Mouse (Mus musculus) hindbrain, embryonic 10.5 days (tissue): Measurements from ENCODE around the gene Sirt6. TPM values are rescaled to one million over a fixed set of nuclear protein-coding genes. Genes with fewer than 3 reads are reported as not detected.
"Not testable (repeated sequence)": the region's sequence is repeated elsewhere in the genome, so short reads cannot be mapped to it uniquely, and the experiment has no call there.

Experiments used
- DNase-seq: peaks from one replicate; pipeline ENCODE4 v3.0.0-alpha.2; 2017; ENCODE audit warnings: low spot score
- H3K27ac ChIP-seq: fragments of 300-500 bp; sonication (generic); 2 replicates; pipeline ENCODE4 v1.5.1; 2016; ENCODE audit warnings: mild to moderate bottlenecking, moderate library complexity
- H3K27me3 ChIP-seq: fragments of 300-500 bp; sonication (generic); 2 replicates; pipeline ENCODE4 v1.6.1; 2016; ENCODE audit warnings: mild to moderate bottlenecking; ENCODE audit not compliant: poor library complexity, insufficient read depth, severe bottlenecking
- H3K36me3 ChIP-seq: fragments of 300-500 bp; sonication (generic); 2 replicates; pipeline ENCODE4 v1.6.1; 2016; ENCODE audit warnings: mild to moderate bottlenecking, moderate library complexity
- H3K4me1 ChIP-seq: fragments of 300-500 bp; sonication (generic); replicated peaks from 2 replicates; pipeline ENCODE4 v1.6.1; 2016; ENCODE audit warnings: mild to moderate bottlenecking
- H3K4me3 ChIP-seq: fragments of 300-500 bp; sonication (generic); 2 replicates; pipeline ENCODE4 v1.5.1; 2016; ENCODE audit warnings: mild to moderate bottlenecking, moderate library complexity
- H3K9me3 ChIP-seq: fragments of 300-500 bp; sonication (generic); 2 replicates; pipeline ENCODE4 v1.6.1; 2016; ENCODE audit warnings: mild to moderate bottlenecking, moderate library complexity
- WGBS: fragments of 180-500 bp; shearing (Covaris S2); methylation state at CpG from one replicate; pipeline ENCODE4 v1.1.7; 2016; 5-methylcytosine and 5-hydroxymethylcytosine counted together
- polyA plus RNA-seq: library from polyadenylated mRNA; unstranded; fragments of >200 nt; fragmentation: Nextera tagmentation; extraction: Ambion mirVana; gene quantifications from 2 replicates; pipeline ENCODE4 v1.2.1, GENCODE M21; 2016

Sirt6 gene
- 52.5 and 57.3 TPM in 2 replicates for polyA plus RNA-seq

DNA sequence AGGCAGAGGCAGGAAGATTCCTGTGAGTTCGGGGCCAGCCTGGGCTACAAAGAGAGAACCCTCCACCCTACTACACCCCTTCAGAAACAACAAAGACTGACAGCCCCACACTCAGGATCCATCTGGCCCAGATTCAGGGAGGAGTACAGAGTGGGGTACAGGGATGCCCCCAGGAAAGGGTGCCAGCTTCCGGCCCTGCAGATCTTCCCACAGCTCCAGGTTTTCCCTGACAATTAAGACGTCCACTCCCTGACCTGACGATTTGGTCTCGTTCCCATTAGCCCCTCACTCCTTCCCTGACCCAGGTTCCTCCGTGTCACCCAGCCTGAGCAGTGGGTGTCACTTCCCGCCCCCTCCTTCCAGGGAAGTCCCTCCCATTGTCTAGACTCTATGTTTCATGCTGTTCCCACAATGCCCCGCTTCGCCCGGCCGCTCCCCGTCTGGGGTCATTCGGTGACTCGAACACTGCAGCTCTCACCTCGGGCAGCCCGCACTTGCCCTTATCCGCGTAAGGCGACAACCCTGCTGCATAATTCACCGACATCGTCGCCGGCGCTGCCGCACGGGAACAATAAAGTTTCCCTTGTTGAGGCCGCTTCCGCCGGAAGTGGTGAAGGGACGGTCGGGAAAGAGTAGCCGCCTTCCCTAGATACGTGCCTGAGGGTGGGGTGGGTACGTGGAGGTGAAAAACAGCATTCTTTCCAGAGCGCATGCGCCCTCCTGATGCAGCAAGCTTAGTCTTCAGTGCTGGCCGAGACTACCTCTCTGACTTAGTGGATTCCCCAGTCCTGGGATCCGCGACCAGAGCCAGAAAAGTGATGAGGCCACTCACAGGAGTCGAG, at the start of gene Sirt6:
Gene Sirt6, minus strand, starts transcription at position 804 of the 842 bp plus-strand sequence.
- H3K4me3 ChIP-seq: peak within 1 kb of the TSS; percentile 70
- DNase-seq: peak; percentile 93
- WGBS: 6% methylated on average over 40 of the region's 40 CpGs
- H3K9me3 ChIP-seq: no peaks in the 10 kb centered on the region
- peaks cover under 1% of the 10 kb centered on the region; the same call in 1 of the 2 replicates for H3K27me3 ChIP-seq
- peak within 1 kb of the TSS; percentile 92 for H3K27ac ChIP-seq
- peaks cover 27% of the 10 kb centered on the region for H3K4me1 ChIP-seq
- H3K36me3 ChIP-seq: peaks cover 37% of the 10 kb centered on the region

DNA sequence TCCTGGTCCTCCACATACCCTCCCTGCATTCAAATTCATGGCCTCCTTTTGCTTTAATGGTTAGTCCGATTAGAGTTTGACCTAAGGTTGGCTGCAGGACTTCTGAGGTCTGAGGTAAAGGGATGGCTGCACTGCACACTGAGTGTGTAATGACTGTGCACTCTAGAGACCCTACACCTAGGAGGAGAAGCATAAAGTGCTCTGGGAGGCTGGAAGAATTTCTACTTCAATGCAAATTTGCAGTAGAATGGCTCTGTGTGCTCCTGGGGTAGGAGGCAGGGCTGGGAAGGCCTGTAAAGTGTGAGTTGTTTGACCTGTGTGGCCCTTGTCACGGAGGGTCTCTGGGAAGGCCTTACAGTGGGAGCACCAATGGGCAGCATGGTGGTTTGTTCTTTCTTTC, 28.6 kb upstream of the Sirt6 start:
- Histone ChIP-seq H3K9me3 (peaks cover 85% of the 10 kb centered on the region), H3K4me1 (no peaks in the 10 kb centered on the region), H3K36me3 (peaks cover 79% of the 10 kb centered on the region), H3K27me3 (no peaks in the 10 kb centered on the region), H3K27ac (no peak overlapping the region), H3K4me3 (no peak overlapping the region)
- no peak for DNase-seq
- 97% methylated on average over 2 of the region's 2 CpGs for WGBS

DNA sequence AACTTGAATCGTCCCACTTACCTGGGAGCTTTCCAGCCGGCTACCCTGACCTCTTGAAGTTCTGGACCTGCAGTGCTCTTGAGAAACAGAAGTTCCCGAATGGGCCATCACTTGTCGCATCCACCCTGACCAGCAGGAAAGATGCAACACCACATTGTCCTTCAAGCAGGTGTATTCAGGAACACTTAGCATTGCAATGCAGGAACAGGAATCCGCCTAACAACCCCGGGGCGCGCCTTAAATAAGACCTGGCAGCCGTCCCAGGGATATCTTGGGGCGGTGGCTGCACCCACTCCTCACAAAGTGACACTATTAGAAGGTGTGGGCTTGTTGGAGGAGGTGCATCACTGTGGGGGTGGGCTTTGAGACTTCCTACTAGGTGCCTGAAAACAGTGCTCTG, 27.6 kb upstream of the Sirt6 start:
- no peaks in the 10 kb centered on the region for H3K27me3 ChIP-seq
- no peak for DNase-seq
- H3K9me3 ChIP-seq: peaks cover 88% of the 10 kb centered on the region
- no peaks in the 10 kb centered on the region; the same call in 1 of the 2 replicates for H3K4me1 ChIP-seq
- H3K27ac ChIP-seq: no peak overlapping the region
- peaks cover 88% of the 10 kb centered on the region for H3K36me3 ChIP-seq
- no peak overlapping the region for H3K4me3 ChIP-seq
- 96% methylated on average over 10 of the region's 10 CpGs for WGBS

DNA sequence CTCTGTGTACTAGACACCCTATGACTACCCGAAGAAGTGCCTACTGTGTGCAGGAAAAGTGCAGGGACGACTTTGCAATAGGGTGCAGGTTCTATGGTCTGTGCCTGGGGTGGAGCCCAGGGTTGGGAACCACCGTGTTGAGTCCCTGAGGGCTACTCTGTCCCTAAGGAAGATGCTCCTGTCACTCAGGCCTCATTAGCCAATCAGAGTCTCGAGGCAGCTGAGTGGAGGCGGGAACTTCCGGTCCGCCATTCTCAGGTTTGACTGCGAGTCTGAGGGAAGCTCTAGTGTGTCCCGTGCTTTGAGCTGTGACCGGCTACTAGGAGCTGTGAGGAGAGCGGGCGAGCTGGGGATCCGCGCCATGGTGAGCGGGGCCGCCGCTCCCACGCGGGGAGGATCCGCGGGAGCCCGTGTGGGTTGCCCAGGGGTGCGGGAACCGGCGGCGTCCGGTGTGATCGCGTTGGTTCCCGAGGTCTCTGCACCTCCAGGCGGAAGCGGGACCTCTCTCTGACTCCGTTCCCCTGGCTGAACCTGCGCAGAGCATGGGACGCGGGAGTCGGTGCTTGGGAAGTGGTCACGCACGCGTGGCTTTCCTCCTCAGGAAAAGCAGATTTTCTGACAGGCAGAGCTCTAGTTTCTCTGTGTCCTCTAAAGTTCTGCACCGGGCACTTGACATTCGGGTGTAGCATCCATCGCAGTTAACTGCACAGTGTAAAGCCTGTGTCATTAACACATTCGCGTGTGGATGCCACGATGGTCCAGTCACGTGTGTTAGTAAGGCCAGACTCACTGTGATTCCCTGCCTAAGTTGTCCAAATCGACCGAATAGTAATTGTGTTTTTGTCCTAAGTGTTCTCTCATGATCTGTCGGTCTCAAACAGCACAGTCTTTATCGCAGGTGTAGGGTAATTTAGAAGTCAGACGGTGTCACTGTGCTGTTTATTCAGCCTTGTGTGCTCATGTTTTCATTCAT, 21.5 kb upstream of the Sirt6 start, which contains the start of gene Gm10778:
Gene Gm10778, plus strand, starts transcription at position 257 of the 973 bp plus-strand sequence.
- H3K27ac ChIP-seq: peak within 1 kb of the TSS; percentile 91
- WGBS: 4% methylated on average over 37 of the region's 52 CpGs
- peaks cover 37% of the 10 kb centered on the region for H3K9me3 ChIP-seq
- H3K4me1 ChIP-seq, H3K27me3 ChIP-seq: not testable (repeated sequence)
- DNase-seq: peak; percentile 91
- H3K36me3 ChIP-seq: peaks cover 39% of the 10 kb centered on the region
- peak within 1 kb of the TSS; percentile 63 for H3K4me3 ChIP-seq

DNA sequence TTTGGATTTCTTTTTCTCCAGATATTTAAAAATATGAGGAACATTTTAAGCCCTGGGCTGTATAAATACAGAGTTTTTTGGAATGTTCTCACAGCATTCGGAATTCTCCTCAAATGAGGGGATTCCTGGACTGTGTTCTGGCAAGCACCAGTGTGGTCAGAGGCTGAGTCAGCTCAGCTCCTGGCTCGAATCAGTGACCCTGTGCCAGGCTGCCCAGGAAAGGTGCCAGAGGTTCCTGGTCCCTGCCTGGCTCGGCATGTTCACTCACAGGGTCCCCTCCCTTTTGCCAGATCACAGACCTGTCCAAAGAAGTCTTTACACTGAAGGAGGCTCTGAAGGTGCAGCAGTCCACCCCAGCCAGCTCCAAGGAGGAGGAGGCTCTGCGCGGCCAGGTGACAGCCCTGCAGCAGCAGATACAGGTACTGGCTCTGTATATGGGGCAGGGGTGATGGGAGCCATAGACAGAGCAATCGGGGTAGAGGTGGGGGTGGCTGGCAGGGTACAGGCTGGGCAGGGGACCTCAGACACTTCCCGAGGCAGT, 18.5 kb upstream of the Sirt6 start:
- H3K27me3 ChIP-seq: peaks cover 7% of the 10 kb centered on the region; the same call in 1 of the 2 replicates
- WGBS: 88% methylated on average over 7 of the region's 7 CpGs
- DNase-seq: no peak
- H3K4me1 ChIP-seq: peaks cover 35% of the 10 kb centered on the region
- H3K9me3 ChIP-seq: peaks cover 7% of the 10 kb centered on the region
- peaks cover 10% of the 10 kb centered on the region for H3K36me3 ChIP-seq
- H3K27ac ChIP-seq: no peak overlapping the region
- no peak overlapping the region for H3K4me3 ChIP-seq

DNA sequence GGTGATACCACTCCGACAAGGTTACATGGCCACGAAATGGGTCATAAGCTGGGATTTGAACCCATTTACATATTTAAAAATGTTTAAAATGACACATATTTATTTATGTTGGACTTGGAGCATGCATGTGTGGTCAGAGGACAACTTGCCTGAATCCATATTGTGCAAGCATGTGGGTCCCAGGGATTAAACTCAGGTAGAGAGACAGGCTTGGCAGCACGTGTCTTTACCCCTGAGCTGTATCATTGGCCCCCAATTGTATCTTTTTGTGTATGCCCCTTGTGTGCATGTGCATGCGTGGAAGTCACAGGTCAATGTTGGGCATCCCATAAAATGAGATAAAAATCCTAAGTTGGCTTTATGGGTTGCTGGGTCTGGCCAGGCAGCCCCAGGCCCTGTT, 17.8 kb upstream of the Sirt6 start:
- Histone ChIP-seq H3K9me3 (no peaks in the 10 kb centered on the region; the same call in 1 of the 2 replicates), H3K27me3 (peaks cover 7% of the 10 kb centered on the region; the same call in 1 of the 2 replicates), H3K36me3 (peaks cover 3% of the 10 kb centered on the region), H3K4me3 (no peak overlapping the region), H3K27ac (no peak overlapping the region), H3K4me1 (peaks cover 35% of the 10 kb centered on the region)
- 94% methylated on average over 4 of the region's 4 CpGs for WGBS
- DNase-seq: no peak

DNA sequence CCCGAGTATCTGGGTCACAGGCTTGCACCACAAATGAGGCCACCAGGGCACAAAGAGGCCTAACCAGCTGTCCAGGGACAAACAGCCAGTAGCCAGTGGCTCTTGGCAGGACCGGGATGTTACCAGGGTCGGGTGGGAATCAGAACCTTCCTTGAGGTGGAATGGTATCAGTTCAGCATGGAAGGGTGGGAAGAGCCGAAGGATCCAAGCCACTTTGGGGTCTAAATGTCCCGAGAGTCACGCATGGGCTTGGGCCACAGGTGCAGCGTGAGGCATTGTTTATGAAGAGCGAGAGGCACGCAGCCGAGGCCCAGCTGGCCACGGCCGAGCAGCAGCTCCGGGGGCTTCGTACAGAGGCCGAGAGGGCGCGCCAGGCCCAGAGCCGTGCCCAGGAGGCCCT, 17.1 kb upstream of the Sirt6 start:
- Histone ChIP-seq H3K9me3 (no peaks in the 10 kb centered on the region), H3K27me3 (peaks cover 7% of the 10 kb centered on the region; the same call in 1 of the 2 replicates), H3K27ac (no peak overlapping the region), H3K4me1 (peaks cover 35% of the 10 kb centered on the region), H3K36me3 (no peaks in the 10 kb centered on the region), H3K4me3 (peak overlapping the region; percentile 85)
- no peak for DNase-seq
- WGBS: 92% methylated on average over 18 of the region's 18 CpGs

DNA sequence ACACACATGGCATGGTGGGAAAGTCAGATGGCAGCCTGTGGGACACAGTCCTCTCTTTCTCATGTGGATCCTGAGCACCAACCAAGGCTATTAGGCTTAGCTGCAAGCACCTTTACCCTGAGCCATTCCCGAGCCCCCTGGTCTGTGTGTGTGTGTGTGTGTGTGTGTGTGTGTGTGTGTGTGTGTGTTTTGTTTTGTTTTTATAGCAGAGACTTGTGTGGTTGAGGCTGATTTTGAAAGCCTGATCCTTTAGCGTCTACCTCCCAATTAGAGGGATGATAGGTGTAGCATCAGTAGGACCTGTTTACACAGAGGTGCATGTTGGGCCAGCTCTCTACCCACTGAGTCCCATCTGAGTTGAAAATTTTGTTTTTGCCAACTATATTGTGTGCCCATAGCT, 16.6 kb upstream of the Sirt6 start:
- H3K4me1 ChIP-seq: peaks cover 35% of the 10 kb centered on the region
- no peaks in the 10 kb centered on the region for H3K9me3 ChIP-seq
- peak overlapping the region; percentile 94 for H3K27ac ChIP-seq
- DNase-seq: no peak
- 56% methylated on average over 2 of the region's 2 CpGs for WGBS
- peak overlapping the region; percentile 85 for H3K4me3 ChIP-seq
- no peaks in the 10 kb centered on the region for H3K36me3 ChIP-seq
- peaks cover 7% of the 10 kb centered on the region; the same call in 1 of the 2 replicates for H3K27me3 ChIP-seq

DNA sequence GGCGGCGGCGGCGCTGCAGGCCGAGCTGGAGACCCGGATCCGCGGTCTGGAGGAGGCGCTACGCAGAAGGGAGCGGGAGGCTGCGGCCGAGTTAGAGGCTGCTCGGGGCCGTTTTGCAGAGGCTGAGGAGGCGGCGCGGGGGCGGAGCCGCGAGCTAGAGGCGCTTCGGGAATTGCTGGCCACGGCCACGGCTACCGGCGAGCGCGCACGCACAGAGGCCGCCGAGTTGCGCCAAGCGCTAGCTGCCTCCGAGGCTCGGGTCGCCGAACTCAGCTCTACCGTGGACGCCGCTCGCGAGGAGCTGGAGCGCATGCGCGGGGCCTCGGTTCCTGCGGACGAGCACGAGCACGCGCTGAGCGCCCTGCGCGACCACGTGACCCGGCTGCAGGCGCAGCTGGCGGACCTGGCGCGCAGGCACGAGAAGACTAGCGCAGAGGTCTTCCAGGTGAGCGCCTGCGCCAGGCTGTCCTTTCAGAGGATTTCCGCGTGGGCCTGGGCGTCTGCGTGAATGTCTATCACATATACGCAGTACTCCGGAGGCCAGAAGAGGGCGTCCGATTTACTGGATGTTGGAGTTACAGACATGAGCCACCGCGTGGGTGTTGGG, 16.0 kb upstream of the Sirt6 start:
- WGBS: under 1% methylated on average over 75 of the region's 75 CpGs
- H3K9me3 ChIP-seq: no peaks in the 10 kb centered on the region
- peak; percentile 95 for DNase-seq
- H3K36me3 ChIP-seq: no peaks in the 10 kb centered on the region
- peak overlapping the region; percentile 85 for H3K4me3 ChIP-seq
- H3K4me1 ChIP-seq: peaks cover 33% of the 10 kb centered on the region
- H3K27ac ChIP-seq: peak overlapping the region; percentile 94
- peaks cover 7% of the 10 kb centered on the region; the same call in 1 of the 2 replicates for H3K27me3 ChIP-seq

DNA sequence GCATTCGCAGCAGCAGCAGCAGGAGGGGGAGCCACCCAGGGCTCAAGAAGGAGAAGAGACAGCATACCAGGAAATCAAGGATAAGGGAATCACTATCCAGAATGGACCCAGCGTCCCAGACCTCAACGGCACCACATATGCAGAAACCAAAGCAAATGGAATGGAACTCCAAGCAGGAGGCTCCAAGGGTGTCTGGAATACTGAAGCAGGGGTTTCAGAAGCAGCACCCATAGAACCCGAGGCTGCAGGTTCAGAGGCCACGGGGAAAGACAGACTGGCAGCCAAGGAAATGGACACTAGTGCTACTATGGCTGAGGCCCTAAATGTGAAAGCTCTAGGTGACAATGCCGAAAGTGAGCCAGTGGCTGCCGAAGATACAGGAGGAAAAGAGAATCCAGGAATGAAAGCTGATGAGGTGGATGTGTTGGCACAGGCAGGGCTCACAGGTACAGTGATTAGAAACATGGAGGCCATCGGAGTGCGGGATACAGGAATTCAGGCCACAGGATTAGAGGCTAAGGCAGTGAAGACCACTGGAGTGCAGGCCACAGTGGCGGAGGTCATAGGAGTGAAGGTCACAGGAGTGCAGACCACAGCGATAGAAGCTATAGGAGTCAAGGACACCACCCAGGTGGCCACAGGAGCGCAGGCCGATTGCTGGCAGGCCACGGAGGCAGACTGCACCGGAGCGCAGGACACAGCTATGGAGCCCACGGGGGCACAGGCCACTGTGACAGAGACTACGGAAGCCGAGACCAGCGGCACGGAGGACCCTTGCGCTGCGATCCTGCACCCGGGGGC, 15.3 kb upstream of the Sirt6 start:
- Histone ChIP-seq H3K27me3 (peaks cover 12% of the 10 kb centered on the region; the same call in 1 of the 2 replicates), H3K4me1 (peaks cover 31% of the 10 kb centered on the region), H3K36me3 (no peaks in the 10 kb centered on the region), H3K4me3 (peak overlapping the region; percentile 85), H3K9me3 (no peaks in the 10 kb centered on the region), H3K27ac (peak overlapping the region; percentile 94)
- no peak for DNase-seq
- WGBS: 23% methylated on average over 24 of the region's 24 CpGs

DNA sequence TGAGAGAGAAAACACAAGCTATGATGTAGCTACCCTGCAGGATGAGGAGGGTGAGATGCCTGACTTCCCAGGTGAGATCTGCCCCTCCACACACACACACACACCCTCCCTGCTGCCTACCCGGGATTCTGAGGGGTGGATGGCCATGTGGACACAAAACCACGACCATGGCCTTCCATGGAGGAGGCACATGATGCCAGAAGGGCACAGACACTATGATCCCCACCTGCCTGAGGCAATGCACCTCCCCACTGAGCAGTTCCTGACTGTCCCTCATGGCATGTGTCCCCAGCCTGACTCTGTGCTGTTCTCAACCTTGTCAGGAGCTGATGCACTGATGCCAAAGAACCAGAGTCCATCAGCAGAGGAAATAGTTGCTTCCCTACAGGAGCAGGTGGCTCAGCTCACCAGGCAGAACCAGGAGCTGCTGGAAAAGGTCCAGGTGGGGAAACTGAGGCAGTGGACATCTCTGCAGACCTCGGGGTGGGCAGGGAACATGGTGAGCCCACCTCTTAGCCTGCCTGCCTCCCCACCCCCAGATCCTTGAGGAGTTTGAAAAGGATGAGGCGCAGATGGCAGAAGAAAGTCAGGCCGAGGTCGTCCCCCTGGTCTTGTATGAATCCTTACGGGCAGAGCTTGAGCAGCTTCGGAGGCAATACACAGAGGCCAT, 14.5 kb upstream of the Sirt6 start:
- H3K4me1 ChIP-seq: peaks cover 31% of the 10 kb centered on the region
- DNase-seq: no peak
- peaks cover 12% of the 10 kb centered on the region; the same call in 1 of the 2 replicates for H3K27me3 ChIP-seq
- 81% methylated on average over 8 of the region's 8 CpGs for WGBS
- H3K36me3 ChIP-seq: no peaks in the 10 kb centered on the region
- H3K9me3 ChIP-seq: no peaks in the 10 kb centered on the region
- peak overlapping the region; percentile 94; the same call in 1 of the 2 replicates for H3K27ac ChIP-seq
- H3K4me3 ChIP-seq: peak overlapping the region; percentile 85
